Mouse (Mus musculus): ENCODE data around the gene Phc2. TPM values are rescaled to one million over a fixed set of nuclear protein-coding genes. Genes with fewer than 3 reads are reported as not detected.

Phc2 gene
- polyA plus RNA-seq, 1 experiment from 2014 or later: 107 TPM

DNA sequence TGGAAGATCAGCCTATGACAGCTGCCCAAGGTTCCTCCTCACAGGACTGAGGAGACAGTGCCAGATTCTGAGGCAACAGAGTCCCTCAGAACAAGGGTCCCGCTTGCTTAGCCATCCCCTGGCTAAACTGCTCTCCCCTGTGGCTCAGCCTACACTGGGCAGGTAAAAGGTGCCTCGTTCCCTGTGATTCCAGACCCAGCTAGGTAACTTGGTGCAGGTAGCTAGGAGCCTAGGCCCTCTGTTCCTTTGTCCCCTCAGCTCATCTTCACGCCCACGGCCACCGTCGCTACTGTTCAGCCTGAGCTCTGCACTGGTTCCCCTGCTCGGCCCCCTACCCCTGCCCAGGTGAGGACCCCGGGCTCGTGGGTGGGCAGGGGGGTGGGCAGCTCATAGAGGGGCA lies 56.3 kb downstream of the Phc2 start:
- TF ChIP-seq CTCF (IDR thresholded peaks at IDR 0.05; ENCODE audit: low read depth): no peak
- ATAC-seq (ENCODE audit: insufficient read depth): no peak
- Histone ChIP-seq H3K36me3 (ENCODE audit: insufficient read depth) (peaks cover 7% of the 10 kb centered on the region), H3K27me3 (ENCODE audit: insufficient read depth, low read length) (no peaks in the 10 kb centered on the region), H3K9me3 (ENCODE audit: low read depth, low read length) (no peaks in the 10 kb centered on the region), H3K4me2 (no peak overlapping the region), H3K4me3 (ENCODE audit: low read depth, low read length) (no peak overlapping the region), H3K4me1 (ENCODE audit: insufficient read depth) (peaks cover 24% of the 10 kb centered on the region), H3K27ac (ENCODE audit: low read depth) (no peak overlapping the region), H3K9ac (no peak overlapping the region)
- no peak for DNase-seq
- WGBS: 69% methylated on average over 9 of the region's 9 CpGs

DNA sequence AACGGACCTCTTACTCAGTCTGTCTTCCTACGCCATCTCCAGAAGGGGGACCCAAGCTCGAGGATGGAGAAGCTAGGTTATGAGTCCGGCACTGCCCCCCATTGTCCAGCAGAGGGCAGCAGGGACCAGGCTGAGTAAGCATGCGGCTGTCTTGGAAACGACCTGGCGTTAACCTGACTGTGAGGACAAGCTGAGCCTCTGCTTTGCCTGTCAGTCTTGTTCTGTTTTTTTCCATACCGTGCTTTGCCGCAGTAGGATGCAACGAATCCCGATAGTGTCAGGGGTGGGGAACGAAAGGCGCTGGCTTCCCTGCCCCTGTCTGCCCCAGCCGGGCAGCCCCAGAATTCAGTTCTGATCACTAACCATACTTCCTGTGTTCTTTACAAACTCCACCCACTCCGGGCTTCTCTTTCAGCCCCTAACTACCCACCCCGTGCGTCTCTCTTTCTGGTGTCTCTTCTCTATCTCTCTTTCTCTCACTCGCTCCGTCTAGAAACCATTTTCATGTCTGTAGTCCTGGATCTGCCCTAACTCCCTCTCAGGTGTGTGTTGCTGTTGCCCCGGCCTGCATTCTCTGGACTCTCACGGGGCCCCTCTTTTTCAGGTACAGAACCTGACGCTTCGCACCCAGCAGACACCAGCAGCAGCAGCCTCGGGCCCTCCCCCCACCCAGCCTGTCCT lies 57.1 kb downstream of the Phc2 start:
- no peak overlapping the region for H3K27ac ChIP-seq (ENCODE audit: low read depth)
- peak overlapping the region; percentile 64 for H3K4me2 ChIP-seq
- H3K4me3 ChIP-seq (ENCODE audit: low read depth, low read length): peak overlapping the region; percentile 22
- peak; percentile 58 for ATAC-seq (ENCODE audit: insufficient read depth)
- WGBS: 7% methylated on average over 24 of the region's 24 CpGs
- H3K4me1 ChIP-seq (ENCODE audit: insufficient read depth): peaks cover 28% of the 10 kb centered on the region
- H3K9ac ChIP-seq: peak overlapping the region; percentile 44
- peaks cover 7% of the 10 kb centered on the region for H3K36me3 ChIP-seq (ENCODE audit: insufficient read depth)
- peak; percentile 100 for TF ChIP-seq CTCF (IDR thresholded peaks at IDR 0.05; ENCODE audit: low read depth)
- peak; percentile 98 for DNase-seq
- no peaks in the 10 kb centered on the region for H3K27me3 ChIP-seq (ENCODE audit: insufficient read depth, low read length)
- H3K9me3 ChIP-seq (ENCODE audit: low read depth, low read length): no peaks in the 10 kb centered on the region

DNA sequence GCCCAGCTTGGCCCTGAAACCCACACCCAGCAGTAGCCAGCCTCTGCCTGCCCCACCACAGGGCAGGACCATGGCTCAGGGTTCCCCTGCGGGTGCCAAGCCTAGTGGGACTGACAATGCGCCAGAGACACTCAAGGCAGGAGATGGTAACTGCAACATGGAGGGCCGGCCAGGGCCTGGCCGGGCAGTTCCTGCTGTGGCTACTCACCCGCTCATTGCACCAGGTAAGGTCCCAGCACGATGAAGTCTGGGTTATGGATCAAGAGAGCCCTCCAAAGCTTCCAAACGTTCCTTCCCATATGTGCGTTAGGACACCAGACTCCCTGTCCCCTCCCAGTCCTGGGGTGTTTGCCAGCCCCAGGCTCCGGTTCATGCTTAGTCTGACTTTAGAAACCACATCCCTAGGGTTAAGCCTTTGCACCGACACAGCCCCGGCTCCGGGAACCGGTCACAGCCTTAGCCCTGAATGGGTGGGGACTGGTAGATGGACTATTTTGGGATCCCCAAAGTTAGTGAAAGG lies 57.7 kb downstream of the Phc2 start:
- Histone ChIP-seq H3K36me3 (ENCODE audit: insufficient read depth) (peaks cover 7% of the 10 kb centered on the region), H3K4me1 (ENCODE audit: insufficient read depth) (peaks cover 30% of the 10 kb centered on the region), H3K27me3 (ENCODE audit: insufficient read depth, low read length) (no peaks in the 10 kb centered on the region), H3K27ac (ENCODE audit: low read depth) (no peak overlapping the region), H3K4me2 (peak overlapping the region; percentile 64), H3K4me3 (ENCODE audit: low read depth, low read length) (peak overlapping the region; percentile 22), H3K9me3 (ENCODE audit: low read depth, low read length) (no peaks in the 10 kb centered on the region), H3K9ac (peak overlapping the region; percentile 44; the same call in 1 of the 2 replicates)
- no peak for ATAC-seq (ENCODE audit: insufficient read depth)
- DNase-seq: no peak
- no peak for TF ChIP-seq CTCF (IDR thresholded peaks at IDR 0.05; ENCODE audit: low read depth)
- WGBS: 56% methylated on average over 13 of the region's 13 CpGs

GRCm38 (mm10) chr4:128712941-128713340 lies 58.4 kb downstream of the Phc2 start:
- Histone ChIP-seq H3K27ac (ENCODE audit: low read depth) (no peak overlapping the region), H3K4me3 (ENCODE audit: low read depth, low read length) (no peak overlapping the region), H3K4me1 (ENCODE audit: insufficient read depth) (peaks cover 30% of the 10 kb centered on the region), H3K9me3 (ENCODE audit: low read depth, low read length) (no peaks in the 10 kb centered on the region), H3K9ac (no peak overlapping the region), H3K27me3 (ENCODE audit: insufficient read depth, low read length) (no peaks in the 10 kb centered on the region), H3K36me3 (ENCODE audit: insufficient read depth) (peaks cover 13% of the 10 kb centered on the region), H3K4me2 (no peak overlapping the region)
- TF ChIP-seq CTCF (IDR thresholded peaks at IDR 0.05; ENCODE audit: low read depth): no peak
- no peak for ATAC-seq (ENCODE audit: insufficient read depth)
- no peak for DNase-seq
- WGBS: 81% methylated on average over 6 of the region's 6 CpGs

GRCm38 (mm10) chr4:128715241-128716204 lies 61.0 kb downstream of the Phc2 start:
- no peaks in the 10 kb centered on the region for H3K9me3 ChIP-seq (ENCODE audit: low read depth, low read length)
- H3K27me3 ChIP-seq (ENCODE audit: insufficient read depth, low read length): no peaks in the 10 kb centered on the region
- peak; percentile 87 for DNase-seq
- peaks cover 13% of the 10 kb centered on the region; the same call in 1 of the 2 replicates for H3K36me3 ChIP-seq (ENCODE audit: insufficient read depth)
- peaks cover 33% of the 10 kb centered on the region for H3K4me1 ChIP-seq (ENCODE audit: insufficient read depth)
- H3K9ac ChIP-seq: peak overlapping the region; percentile 24
- ATAC-seq (ENCODE audit: insufficient read depth): peak; percentile 72
- H3K4me2 ChIP-seq: peak overlapping the region; percentile 51
- no peak for TF ChIP-seq CTCF (IDR thresholded peaks at IDR 0.05; ENCODE audit: low read depth)
- no peak overlapping the region for H3K4me3 ChIP-seq (ENCODE audit: low read depth, low read length)
- WGBS: 9% methylated on average over 14 of the region's 14 CpGs
- H3K27ac ChIP-seq (ENCODE audit: low read depth): peak overlapping the region; percentile 88

- no peak overlapping the region for H3K9ac ChIP-seq
- H3K4me2 ChIP-seq: peak overlapping the region; percentile 51
- no peak for TF ChIP-seq CTCF (IDR thresholded peaks at IDR 0.05; ENCODE audit: low read depth)
- DNase-seq (no peak), ATAC-seq (ENCODE audit: insufficient read depth) (no peak)
- H3K4me1 ChIP-seq (ENCODE audit: insufficient read depth): peaks cover 40% of the 10 kb centered on the region
- H3K4me3 ChIP-seq (ENCODE audit: low read depth, low read length): no peak overlapping the region
- no peaks in the 10 kb centered on the region for H3K27me3 ChIP-seq (ENCODE audit: insufficient read depth, low read length)
- H3K27ac ChIP-seq (ENCODE audit: low read depth): peak overlapping the region; percentile 88
- H3K9me3 ChIP-seq (ENCODE audit: low read depth, low read length): no peaks in the 10 kb centered on the region
- 22% methylated on average over 4 of the region's 4 CpGs for WGBS
- H3K36me3 ChIP-seq (ENCODE audit: insufficient read depth): peaks cover 13% of the 10 kb centered on the region; the same call in 1 of the 2 replicates
Measured at GRCm38 (mm10) chr4:128716279-128716678, 61.8 kb downstream of the Phc2 start.

All from lung, embryonic 14.5 days (tissue).